Mouse (Mus musculus): Measurements from ENCODE around the gene Kcnk4.
"Not testable (repeated sequence)": the region's sequence is repeated elsewhere in the genome, so short reads cannot be mapped to it uniquely, and the experiment has no call there.

The Kcnk4 gene

GRCm38 (mm10) chr19:6916496-6916895, 17.8 kb downstream of the Kcnk4 start:
- in situ Hi-C loops (cut with MboI, MseI) = no loop called here

DNA sequence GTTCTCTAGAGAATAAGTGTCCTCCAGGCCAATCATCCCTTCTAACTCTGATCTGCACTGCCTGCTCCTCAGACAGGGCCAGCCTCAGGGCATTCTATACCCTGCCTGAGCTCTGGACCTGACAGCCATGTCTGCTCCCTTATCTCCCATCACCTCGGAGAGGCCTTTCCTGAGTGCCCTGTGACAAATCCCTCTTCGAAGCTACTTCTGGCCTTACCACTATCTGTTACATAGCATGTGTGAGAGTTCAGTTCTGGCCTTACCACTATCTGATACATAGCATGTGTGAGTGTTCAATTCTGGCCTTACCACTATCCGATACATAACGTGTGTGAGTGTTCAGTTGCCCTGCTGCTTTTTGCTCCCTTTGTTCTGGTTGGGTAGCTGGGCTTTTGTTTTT, 19.0 kb downstream of the Kcnk4 start:
- in situ Hi-C loops (cut with MboI, MseI) = no loop called here

DNA sequence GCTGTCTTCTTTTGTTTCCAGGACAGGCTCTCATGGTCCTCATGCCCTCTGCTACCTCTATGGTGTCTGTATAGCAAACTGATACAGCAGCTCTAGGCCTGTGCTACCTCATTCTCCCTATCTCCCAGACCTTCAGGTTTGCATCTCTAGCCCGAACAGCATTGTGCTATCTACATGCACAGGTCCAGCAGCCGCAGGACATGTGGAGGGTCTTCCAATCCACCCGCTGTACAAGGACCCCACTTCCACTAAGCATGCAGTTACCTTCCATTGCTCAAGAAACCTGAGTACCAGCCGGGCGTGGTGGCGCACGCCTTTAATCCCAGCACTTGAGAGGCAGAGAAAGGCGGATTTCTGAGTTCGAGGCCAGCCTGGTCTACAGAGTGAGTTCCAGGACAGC, 19.8 kb downstream of the Kcnk4 start:
- in situ Hi-C loops (cut with MboI, MseI) = loop anchor here (5.0 kb wide), 1 partner anchor 42 kb away; no protein-coding TSS in a partner anchor

- in situ Hi-C loops (cut with MboI, MseI) = loop anchor here (5.0 kb wide), 1 partner anchor 42 kb away; no protein-coding TSS in a partner anchor
Measured at GRCm38 (mm10) chr19:6913991-6914390, 20.3 kb downstream of the Kcnk4 start.

- in situ Hi-C loops (cut with MboI, MseI) = loop anchor here (5.0 kb wide), 1 partner anchor 41 kb away; no protein-coding TSS in a partner anchor
Measured at GRCm38 (mm10) chr19:6913036-6913435, 21.3 kb downstream of the Kcnk4 start.

DNA sequence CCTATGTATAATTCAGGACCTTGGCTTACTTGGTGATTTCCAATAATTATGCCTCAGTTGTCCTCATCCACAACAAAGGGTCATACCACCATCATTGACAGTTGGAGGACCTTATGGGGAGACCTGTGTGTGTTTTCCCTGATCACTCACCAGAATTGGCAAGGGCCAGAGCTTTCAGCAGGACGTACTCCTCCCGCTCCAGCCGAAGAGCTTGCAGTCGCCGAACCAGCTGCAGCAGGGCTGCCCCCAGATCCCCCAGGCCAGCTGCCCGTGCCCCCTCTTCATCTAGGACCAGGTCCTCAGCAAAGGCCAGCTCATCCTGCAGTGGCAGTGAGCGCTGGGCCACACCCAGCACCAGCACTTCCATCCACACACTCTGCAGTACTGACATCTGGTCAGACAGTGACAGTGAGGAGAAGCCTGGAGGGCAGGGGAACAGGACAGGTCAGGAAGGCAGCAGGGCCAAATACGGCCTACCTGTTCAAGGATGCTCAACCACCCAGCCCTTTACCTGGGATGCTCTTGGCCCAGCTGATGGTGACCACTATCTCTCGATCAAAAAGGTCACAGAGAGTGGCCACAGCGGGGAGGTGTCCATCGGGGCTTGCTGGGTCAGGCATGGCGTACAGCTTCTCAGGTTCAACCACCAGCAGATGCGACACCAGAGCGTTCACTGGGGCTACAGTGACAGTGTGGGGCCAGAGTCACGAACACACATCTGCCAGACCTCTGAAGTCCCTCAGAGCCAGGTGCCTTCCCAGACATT, 21.9 kb downstream of the Kcnk4 start:
- in situ Hi-C loops (cut with MboI, MseI) = loop anchor here (5.0 kb wide), 1 partner anchor 40 kb away; no protein-coding TSS in a partner anchor

GRCm38 (mm10) chr19:6911101-6912074, 22.9 kb downstream of the Kcnk4 start:
- in situ Hi-C loops (cut with MboI, MseI) = loop anchor here (5.0 kb wide), 1 partner anchor 39 kb away; no protein-coding TSS in a partner anchor

DNA sequence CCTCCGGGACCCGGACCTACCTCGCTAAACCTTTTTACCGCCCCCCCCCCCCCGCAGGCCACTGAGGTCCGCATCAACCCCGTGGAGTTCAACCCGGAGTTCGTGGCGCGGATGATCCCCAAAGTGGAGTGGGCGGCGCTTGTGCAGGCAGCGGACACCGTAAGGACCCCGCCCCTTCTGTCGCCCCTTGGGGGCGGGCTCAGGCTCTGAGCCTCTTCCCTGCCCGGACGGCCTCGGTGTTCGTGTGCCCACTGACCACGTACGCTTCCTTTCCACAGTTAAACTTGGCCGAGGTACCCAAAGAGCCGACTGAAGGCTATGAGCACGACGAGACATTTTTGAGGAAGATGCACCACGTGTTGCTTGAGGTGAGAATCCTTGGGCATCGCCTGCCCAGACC, 24.0 kb downstream of the Kcnk4 start:
- in situ Hi-C loops (cut with MboI, MseI) = loop anchor here (5.0 kb wide), 1 partner anchor 38 kb away; no protein-coding TSS in a partner anchor

DNA sequence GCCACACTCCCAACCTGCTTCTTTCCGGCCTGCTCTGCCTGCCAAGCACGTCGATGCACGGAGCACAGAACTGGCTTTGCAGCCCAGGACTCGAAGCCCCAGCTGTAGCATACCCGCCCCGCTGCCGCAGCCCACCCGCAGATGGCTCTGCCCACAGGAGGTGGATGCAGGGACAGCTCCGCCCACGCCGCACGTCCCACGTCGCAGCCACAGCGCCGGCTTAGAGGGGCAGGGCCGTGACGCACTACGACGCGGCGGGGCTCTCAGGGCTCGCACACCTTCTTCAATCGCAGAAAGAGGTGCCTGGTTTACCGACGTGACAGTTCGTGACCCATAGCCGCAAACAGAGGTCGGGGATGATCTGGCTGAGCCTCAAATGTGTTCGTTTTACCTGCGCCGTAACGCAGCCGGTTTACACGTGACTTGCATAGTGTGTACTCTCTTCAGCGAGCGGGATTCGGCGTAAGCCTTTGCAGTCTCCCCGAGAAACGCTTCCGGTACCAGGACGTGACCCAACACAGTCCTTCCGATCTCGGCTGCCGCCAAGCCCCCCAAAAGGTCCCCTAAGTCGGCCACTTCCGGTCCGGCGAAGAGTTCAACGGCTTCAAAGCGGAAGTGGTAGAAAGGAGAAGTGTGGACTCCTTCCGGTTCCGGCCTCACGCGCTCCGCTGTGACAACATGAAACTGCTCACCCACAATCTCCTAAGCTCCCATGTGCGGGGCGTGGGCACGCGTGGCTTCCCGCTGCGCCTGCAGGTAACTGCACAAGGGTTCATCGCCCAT, 24.6 kb downstream of the Kcnk4 start, which contains the start of the genes Trmt112 and Prdx5:
Trmt112 (plus strand) TSS at position 192 of the 783 bp plus-strand sequence.
Prdx5 (minus strand) TSS at position 600 of the 783 bp plus-strand sequence.
- in situ Hi-C loops (cut with MboI, MseI) = loop anchor here (5.0 kb wide), 1 partner anchor 37 kb away; no protein-coding TSS in a partner anchor

DNA sequence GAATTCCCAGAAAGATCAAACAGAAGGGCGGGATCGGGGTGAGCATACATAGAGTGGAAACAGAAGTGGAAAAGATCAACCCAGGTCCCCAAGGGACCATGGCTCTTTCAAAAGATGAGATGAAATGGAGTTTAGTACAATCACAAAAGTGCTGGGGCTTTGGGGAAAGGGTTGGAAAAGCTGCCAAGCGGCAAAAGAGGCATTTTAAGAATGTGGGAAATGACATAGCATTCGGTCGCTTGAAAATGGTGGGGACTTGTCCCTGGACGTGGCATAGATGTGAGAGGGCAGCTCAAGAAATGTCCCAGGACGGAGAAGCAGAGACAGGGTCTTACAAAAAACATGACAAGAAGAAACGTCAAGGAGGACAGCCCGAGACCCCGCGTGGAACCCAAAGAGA, 25.3 kb downstream of the Kcnk4 start:
- in situ Hi-C loops (cut with MboI, MseI) = no loop called here

- in situ Hi-C loops (cut with MboI, MseI) = no loop called here
Measured at GRCm38 (mm10) chr19:6907811-6908540, 26.3 kb downstream of the Kcnk4 start.

GRCm38 (mm10) chr19:6907094-6907493, 27.2 kb downstream of the Kcnk4 start:
- in situ Hi-C loops (cut with MboI, MseI) = no loop called here

- in situ Hi-C loops (cut with MboI, MseI) = no loop called here
Measured at GRCm38 (mm10) chr19:6906199-6906598, 28.1 kb downstream of the Kcnk4 start.

- in situ Hi-C loops (cut with MboI, MseI) = no loop called here
Measured at GRCm38 (mm10) chr19:6905498-6906159, 28.7 kb downstream of the Kcnk4 start.

GRCm38 (mm10) chr19:6904846-6905245, 29.5 kb downstream of the Kcnk4 start:
- in situ Hi-C loops (cut with MboI, MseI) = no loop called here

GRCm38 (mm10) chr19:6903031-6903430, 31.3 kb downstream of the Kcnk4 start:
- in situ Hi-C loops (cut with MboI, MseI) = no loop called here

DNA sequence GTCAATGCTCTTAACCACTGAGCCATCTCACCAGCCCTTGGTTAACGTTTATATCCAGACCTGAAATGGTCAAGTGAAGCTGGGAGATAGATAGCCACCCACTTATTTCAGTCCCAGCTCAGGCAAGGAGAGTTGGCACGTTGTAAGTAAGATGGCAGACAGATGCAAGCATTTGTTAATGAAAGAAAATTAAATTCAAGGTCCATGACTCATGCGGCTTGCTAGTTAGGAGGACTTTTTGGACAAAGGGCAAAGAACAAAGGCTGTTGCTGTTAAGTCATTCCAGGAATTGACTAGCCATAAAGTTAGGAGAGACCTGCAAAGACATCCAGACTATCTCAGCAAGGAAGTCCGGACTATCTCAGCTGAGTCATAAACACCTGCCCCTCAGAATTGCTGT, 34.7 kb downstream of the Kcnk4 start:
- in situ Hi-C loops (cut with MboI, MseI) = no loop called here

DNA sequence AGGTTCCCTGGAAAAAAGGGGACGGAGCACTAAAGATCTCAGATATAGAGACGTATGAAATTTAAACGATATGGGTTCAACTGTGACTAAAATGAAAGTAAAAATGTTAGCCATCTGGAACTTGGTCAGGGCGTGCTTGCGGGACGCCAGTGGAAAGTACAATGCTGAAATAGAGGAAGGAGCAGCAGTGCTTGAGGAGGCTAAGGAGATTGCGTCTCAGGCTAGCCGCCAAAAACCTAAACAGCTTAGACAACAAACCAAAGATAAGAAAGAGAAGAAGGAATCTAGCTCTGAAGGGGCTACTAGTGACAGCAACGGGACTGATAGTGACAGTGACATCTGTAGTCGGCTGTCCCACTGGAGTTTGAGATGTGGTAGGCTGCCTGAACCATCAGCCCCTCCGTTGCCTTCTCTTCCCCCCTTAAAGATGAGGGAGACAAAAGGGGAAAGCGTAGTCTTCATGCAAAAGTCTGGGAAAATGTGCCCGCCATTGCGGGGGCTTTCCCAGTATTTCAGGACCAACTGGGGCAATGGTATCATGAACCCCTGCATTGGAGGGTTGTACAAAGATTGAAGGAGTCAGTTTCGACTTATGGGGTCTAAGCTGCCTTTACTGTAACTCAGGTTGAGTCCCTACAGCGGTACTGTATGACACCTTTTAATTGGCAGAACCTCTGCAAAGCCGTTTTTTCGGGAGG, 38.6 kb downstream of the Kcnk4 start:
- in situ Hi-C loops (cut with MboI, MseI) = not testable (repeated sequence)

Measured in regulatory T cell (primary cell).